Mouse (Mus musculus): ENCODE measurements around the gene Fgd6. TPM values are rescaled to one million over a fixed set of nuclear protein-coding genes. Genes with fewer than 3 reads are reported as not detected.
A peak's percentile ranks its signal among the peaks of the same experiment; 100 is the strongest.

Gene Fgd6
- polyA plus RNA-seq, 1 experiment from 2014 or later = 2.2 TPM

- H3K27ac ChIP-seq (ENCODE audit: low read depth, low read length) = no peak overlapping the region
- H3K27me3 ChIP-seq (replicated peaks; ENCODE audit: control insufficient read depth, insufficient read depth, low read length) = no peaks in the 10 kb centered on the region
- H3K36me3 ChIP-seq (ENCODE audit: control insufficient read depth, insufficient read depth, low read length) = no peaks in the 10 kb centered on the region
- 75% methylated on average over 3 of the region's 3 CpGs for WGBS
- H3K9me3 ChIP-seq (ENCODE audit: control insufficient read depth, low read length) = no peaks in the 10 kb centered on the region
- no peak overlapping the region for H3K4me3 ChIP-seq (ENCODE audit: low read length)
- no peaks in the 10 kb centered on the region for H3K4me1 ChIP-seq (ENCODE audit: control insufficient read depth, insufficient read depth, low read depth, low read length)
- H3K9ac ChIP-seq (ENCODE audit: low read depth, low read length) = no peak overlapping the region
- H3K4me2 ChIP-seq (ENCODE audit: low read length) = no peak overlapping the region
- no peak for ATAC-seq
Observed at GRCm38 (mm10) chr10:94097081-94097845, 61.5 kb downstream of the Fgd6 start.

GRCm38 (mm10) chr10:94098100-94098499 lies 62.3 kb downstream of the Fgd6 start:
- Histone ChIP-seq H3K9ac (ENCODE audit: low read depth, low read length) (no peak overlapping the region), H3K27me3 (replicated peaks; ENCODE audit: control insufficient read depth, insufficient read depth, low read length) (no peaks in the 10 kb centered on the region), H3K36me3 (ENCODE audit: control insufficient read depth, insufficient read depth, low read length) (no peaks in the 10 kb centered on the region), H3K4me3 (ENCODE audit: low read length) (no peak overlapping the region), H3K4me1 (ENCODE audit: control insufficient read depth, insufficient read depth, low read depth, low read length) (no peaks in the 10 kb centered on the region), H3K4me2 (ENCODE audit: low read length) (no peak overlapping the region), H3K9me3 (ENCODE audit: control insufficient read depth, low read length) (no peaks in the 10 kb centered on the region), H3K27ac (ENCODE audit: low read depth, low read length) (no peak overlapping the region)
- no peak for ATAC-seq
- 85% methylated on average over 3 of the region's 3 CpGs for WGBS

GRCm38 (mm10) chr10:94105498-94105897 lies 69.7 kb downstream of the Fgd6 start:
- Histone ChIP-seq H3K9ac (ENCODE audit: low read depth, low read length) (no peak overlapping the region), H3K27ac (ENCODE audit: low read depth, low read length) (no peak overlapping the region), H3K4me2 (ENCODE audit: low read length) (no peak overlapping the region), H3K36me3 (ENCODE audit: control insufficient read depth, insufficient read depth, low read length) (no peaks in the 10 kb centered on the region), H3K4me3 (ENCODE audit: low read length) (no peak overlapping the region), H3K27me3 (replicated peaks; ENCODE audit: control insufficient read depth, insufficient read depth, low read length) (no peaks in the 10 kb centered on the region), H3K9me3 (ENCODE audit: control insufficient read depth, low read length) (no peaks in the 10 kb centered on the region), H3K4me1 (ENCODE audit: control insufficient read depth, insufficient read depth, low read depth, low read length) (no peaks in the 10 kb centered on the region)
- WGBS = 93% methylated on average over 10 of the region's 10 CpGs
- no peak for ATAC-seq

- H3K9ac ChIP-seq (ENCODE audit: low read depth, low read length) = no peak overlapping the region
- WGBS = 62% methylated on average over 4 of the region's 4 CpGs
- H3K4me3 ChIP-seq (ENCODE audit: low read length) = no peak overlapping the region
- H3K27ac ChIP-seq (ENCODE audit: low read depth, low read length) = no peak overlapping the region
- no peaks in the 10 kb centered on the region for H3K9me3 ChIP-seq (ENCODE audit: control insufficient read depth, low read length)
- H3K27me3 ChIP-seq (replicated peaks; ENCODE audit: control insufficient read depth, insufficient read depth, low read length) = no peaks in the 10 kb centered on the region
- no peaks in the 10 kb centered on the region for H3K36me3 ChIP-seq (ENCODE audit: control insufficient read depth, insufficient read depth, low read length)
- H3K4me1 ChIP-seq (ENCODE audit: control insufficient read depth, insufficient read depth, low read depth, low read length) = no peaks in the 10 kb centered on the region
- no peak for ATAC-seq
- H3K4me2 ChIP-seq (ENCODE audit: low read length) = no peak overlapping the region
Observed at GRCm38 (mm10) chr10:94107168-94107567, 71.4 kb downstream of the Fgd6 start.

GRCm38 (mm10) chr10:94107607-94108006 lies 71.8 kb downstream of the Fgd6 start:
- Histone ChIP-seq H3K27me3 (replicated peaks; ENCODE audit: control insufficient read depth, insufficient read depth, low read length) (no peaks in the 10 kb centered on the region), H3K36me3 (ENCODE audit: control insufficient read depth, insufficient read depth, low read length) (no peaks in the 10 kb centered on the region), H3K4me2 (ENCODE audit: low read length) (no peak overlapping the region), H3K4me1 (ENCODE audit: control insufficient read depth, insufficient read depth, low read depth, low read length) (no peaks in the 10 kb centered on the region), H3K4me3 (ENCODE audit: low read length) (no peak overlapping the region), H3K27ac (ENCODE audit: low read depth, low read length) (no peak overlapping the region), H3K9ac (ENCODE audit: low read depth, low read length) (no peak overlapping the region), H3K9me3 (ENCODE audit: control insufficient read depth, low read length) (no peaks in the 10 kb centered on the region)
- ATAC-seq = no peak
- 94% methylated on average over 7 of the region's 7 CpGs for WGBS

GRCm38 (mm10) chr10:94108791-94109190 lies 73.0 kb downstream of the Fgd6 start:
- Histone ChIP-seq H3K36me3 (ENCODE audit: control insufficient read depth, insufficient read depth, low read length) (no peaks in the 10 kb centered on the region), H3K9ac (ENCODE audit: low read depth, low read length) (no peak overlapping the region), H3K9me3 (ENCODE audit: control insufficient read depth, low read length) (no peaks in the 10 kb centered on the region), H3K4me1 (ENCODE audit: control insufficient read depth, insufficient read depth, low read depth, low read length) (no peaks in the 10 kb centered on the region), H3K27me3 (replicated peaks; ENCODE audit: control insufficient read depth, insufficient read depth, low read length) (no peaks in the 10 kb centered on the region), H3K4me2 (ENCODE audit: low read length) (no peak overlapping the region), H3K27ac (ENCODE audit: low read depth, low read length) (no peak overlapping the region), H3K4me3 (ENCODE audit: low read length) (no peak overlapping the region)
- WGBS = 94% methylated on average over 6 of the region's 6 CpGs
- ATAC-seq = no peak

GRCm38 (mm10) chr10:94110834-94111754 lies 75.3 kb downstream of the Fgd6 start:
- no peak overlapping the region for H3K4me2 ChIP-seq (ENCODE audit: low read length)
- H3K9me3 ChIP-seq (ENCODE audit: control insufficient read depth, low read length) = no peaks in the 10 kb centered on the region
- no peaks in the 10 kb centered on the region for H3K27me3 ChIP-seq (replicated peaks; ENCODE audit: control insufficient read depth, insufficient read depth, low read length)
- H3K27ac ChIP-seq (ENCODE audit: low read depth, low read length) = no peak overlapping the region
- no peak for ATAC-seq
- H3K4me1 ChIP-seq (ENCODE audit: control insufficient read depth, insufficient read depth, low read depth, low read length) = no peaks in the 10 kb centered on the region
- H3K4me3 ChIP-seq (ENCODE audit: low read length) = no peak overlapping the region
- H3K9ac ChIP-seq (ENCODE audit: low read depth, low read length) = no peak overlapping the region
- WGBS = 84% methylated on average over 9 of the region's 9 CpGs
- H3K36me3 ChIP-seq (ENCODE audit: control insufficient read depth, insufficient read depth, low read length) = no peaks in the 10 kb centered on the region

- Histone ChIP-seq H3K9me3 (ENCODE audit: control insufficient read depth, low read length) (no peaks in the 10 kb centered on the region), H3K4me1 (ENCODE audit: control insufficient read depth, insufficient read depth, low read depth, low read length) (no peaks in the 10 kb centered on the region), H3K4me2 (ENCODE audit: low read length) (no peak overlapping the region), H3K36me3 (ENCODE audit: control insufficient read depth, insufficient read depth, low read length) (no peaks in the 10 kb centered on the region), H3K27ac (ENCODE audit: low read depth, low read length) (no peak overlapping the region), H3K27me3 (replicated peaks; ENCODE audit: control insufficient read depth, insufficient read depth, low read length) (no peaks in the 10 kb centered on the region), H3K9ac (ENCODE audit: low read depth, low read length) (no peak overlapping the region), H3K4me3 (ENCODE audit: low read length) (no peak overlapping the region)
- no peak for ATAC-seq
- 80% methylated on average over 3 of the region's 3 CpGs for WGBS
Observed at GRCm38 (mm10) chr10:94112207-94112606, 76.4 kb downstream of the Fgd6 start.

GRCm38 (mm10) chr10:94115893-94116599 lies 80.2 kb downstream of the Fgd6 start:
- Histone ChIP-seq H3K4me2 (ENCODE audit: low read length) (peak overlapping the region; percentile 25; the same call in 1 of the 2 replicates), H3K4me3 (ENCODE audit: low read length) (no peak overlapping the region), H3K36me3 (ENCODE audit: control insufficient read depth, insufficient read depth, low read length) (no peaks in the 10 kb centered on the region), H3K27ac (ENCODE audit: low read depth, low read length) (no peak overlapping the region), H3K27me3 (replicated peaks; ENCODE audit: control insufficient read depth, insufficient read depth, low read length) (no peaks in the 10 kb centered on the region), H3K9me3 (ENCODE audit: control insufficient read depth, low read length) (no peaks in the 10 kb centered on the region), H3K9ac (ENCODE audit: low read depth, low read length) (no peak overlapping the region), H3K4me1 (ENCODE audit: control insufficient read depth, insufficient read depth, low read depth, low read length) (no peaks in the 10 kb centered on the region)
- ATAC-seq = peak; percentile 77
- 38% methylated on average over 6 of the region's 6 CpGs for WGBS
